Mouse (Mus musculus) G1E (cell line): ENCODE data around the gene Ndufb4.

Experiments used
- CTCF ChIP-seq: IDR thresholded peaks from 2 replicates; pipeline ENCODE4 v1.5.1; 2012; ENCODE audit warnings: low read depth, low read length, inconsistent platforms, mixed read lengths
- GATA1 ChIP-seq: IDR thresholded peaks from 2 replicates; pipeline ENCODE4 v1.6.1; 2012; ENCODE audit warnings: borderline replicate concordance, low read length, inconsistent platforms, mixed read lengths
- POLR2AphosphoS5 ChIP-seq: IDR thresholded peaks from 2 replicates; pipeline ENCODE4 v1.6.1; 2012; ENCODE audit warnings: low read depth, low read length, inconsistent platforms; ENCODE audit not compliant: insufficient replicate concordance
- TAL1 ChIP-seq: conservative IDR thresholded peaks from 2 replicates; pipeline ENCODE4 v1.6.1; 2012; ENCODE audit warnings: low read depth, low read length, inconsistent platforms, mixed read lengths

- TF ChIP-seq CTCF = no peak
- no peak for TF ChIP-seq POLR2AphosphoS5
- TF ChIP-seq GATA1 = no peak
- TF ChIP-seq TAL1 = no peak
Measured at GRCm38 (mm10) chr16:37603431-37603830, 50.8 kb downstream of the Ndufb4 start.
